24 mouse cellular contexts compared by ENCODE assay signal in genomic region chr4:149075073-149075472, GRCm38 (mm10). TPM values are rescaled to one million over a fixed set of nuclear protein-coding genes. Genes with fewer than 3 reads are reported as not detected.
DNase-seq lines count a peak whose midpoint lies in the region; ATAC-seq lines count a peak whose summit lies in the region.
"Had no signal": no experiment of that assay in that cellular context is flagged by ENCODE, and none has a peak within 500 bp of the region (broad histone marks: within the 10 kb centered on the region; RNA-seq: fewer than 3 reads in every experiment).

No protein-coding gene starts in this region.

- ATAC-seq in embryonic facial prominence, embryonic 15.5 days (ENCODE audit: insufficient number of reproducible peaks, low FRiP score, low TSS enrichment, low read depth), result no peak
- peak; percentile 18; the same call in 1 of the 2 replicates for ATAC-seq in stomach, embryonic 16.5 days (ENCODE audit: insufficient read depth, low FRiP score)

- intact Hi-C loops in left cerebral cortex, postnatal 10 days (cut with DNase I), result no loop called here

- H3K4me1 ChIP-seq in embryonic facial prominence, embryonic 15.5 days, result peaks cover 27% of the 10 kb centered on the region
- peaks cover 38% of the 10 kb centered on the region for H3K4me1 ChIP-seq in embryonic facial prominence, embryonic 10.5 days
- H3K4me1 ChIP-seq in stomach, embryonic 16.5 days (ENCODE audit: control insufficient read depth, insufficient read depth, low read length), result peaks cover 11% of the 10 kb centered on the region; the same call in 1 of the 2 replicates

- H3K27ac ChIP-seq in embryonic facial prominence, embryonic 15.5 days (replicated peaks), result peak overlapping the region; percentile 51
- H3K27ac ChIP-seq in embryonic facial prominence, embryonic 10.5 days (replicated peaks), result no peak overlapping the region
- H3K27ac ChIP-seq in stomach, embryonic 16.5 days (ENCODE audit: low read length), result peak overlapping the region; percentile 85
- H3K27ac ChIP-seq: embryonic facial prominence, embryonic 12.5 days; forebrain, embryonic 12.5 days; gastrocnemius, adult 2 months; intestine, embryonic 15.5 days; limb, embryonic 12.5 days; liver, embryonic 12.5 days; macrophage had no signal

- no peak overlapping the region for H3K9ac ChIP-seq in embryonic facial prominence, embryonic 15.5 days
- peak overlapping the region; percentile 26; the same call in 1 of the 2 replicates for H3K9ac ChIP-seq in stomach, embryonic 16.5 days (ENCODE audit: low read length)
- H3K9ac ChIP-seq: embryonic facial prominence, embryonic 12.5 days; forebrain, embryonic 12.5 days; intestine, embryonic 15.5 days; limb, embryonic 12.5 days; liver, embryonic 12.5 days had no signal

- no peak overlapping the region for H3K4me3 ChIP-seq in embryonic facial prominence, embryonic 15.5 days (replicated peaks)
- no peak overlapping the region for H3K4me3 ChIP-seq in embryonic facial prominence, embryonic 10.5 days
- H3K4me3 ChIP-seq in stomach, embryonic 16.5 days (replicated peaks; ENCODE audit: low read length), result no peak overlapping the region
- H3K4me3 ChIP-seq: embryonic facial prominence, embryonic 12.5 days; erythroblast, embryonic 14.5 days; forebrain, embryonic 12.5 days; gastrocnemius, adult 2 months; intestine, embryonic 15.5 days; limb, embryonic 12.5 days; liver, embryonic 12.5 days; midbrain, embryonic 10.5 days; myocyte had no signal

- H3K4me2 ChIP-seq in embryonic facial prominence, embryonic 15.5 days (replicated peaks), result no peak overlapping the region
- no peak overlapping the region for H3K4me2 ChIP-seq in stomach, embryonic 16.5 days (ENCODE audit: low read depth, low read length)
- H3K4me2 ChIP-seq: embryonic facial prominence, embryonic 12.5 days; forebrain, embryonic 12.5 days; intestine, embryonic 15.5 days; limb, embryonic 12.5 days; liver, embryonic 12.5 days had no signal

- 0 out of 2 replicates have a peak, but pooled peaks cover 6% of the 10 kb centered on the region for H3K36me3 ChIP-seq in embryonic facial prominence, embryonic 15.5 days
- peaks cover 42% of the 10 kb centered on the region for H3K36me3 ChIP-seq in embryonic facial prominence, embryonic 10.5 days (replicated peaks)
- H3K36me3 ChIP-seq in stomach, embryonic 16.5 days (ENCODE audit: control insufficient read depth, insufficient read depth, low read length), result no peaks in the 10 kb centered on the region; the same call in 1 of the 2 replicates

- 86% methylated on average over 13 of the region's 13 CpGs for WGBS in embryonic facial prominence, embryonic 15.5 days
- 94% methylated on average over 13 of the region's 13 CpGs for WGBS in embryonic facial prominence, embryonic 10.5 days
- 81% methylated on average over 13 of the region's 13 CpGs for WGBS in stomach, embryonic 16.5 days

- H3K27me3 ChIP-seq in embryonic facial prominence, embryonic 15.5 days, result no peaks in the 10 kb centered on the region
- H3K27me3 ChIP-seq in embryonic facial prominence, embryonic 10.5 days (replicated peaks; ENCODE audit: low read depth, poor library complexity, severe bottlenecking), result no peaks in the 10 kb centered on the region
- no peaks in the 10 kb centered on the region for H3K27me3 ChIP-seq in stomach, embryonic 16.5 days (ENCODE audit: control insufficient read depth, insufficient read depth, low read length)
- H3K27me3 ChIP-seq: embryonic facial prominence, embryonic 12.5 days; forebrain, embryonic 12.5 days; intestine, embryonic 15.5 days; limb, embryonic 12.5 days; liver, embryonic 12.5 days had no signal

- DNase-seq in embryonic facial prominence, embryonic 10.5 days (ENCODE audit: low spot score), result no peak
- DNase-seq in lung, adult 18-20 months, result peak; percentile 57 to 64
- DNase-seq in lung, postnatal 25 days (ENCODE audit: low spot score), result no peak
- DNase-seq in urinary bladder, adult 18-20 months (ENCODE audit: low spot score in 2 of 2), result peak; percentile 45 to 55
- no peak for DNase-seq in urinary bladder, adult 2 months (ENCODE audit: low spot score)
- DNase-seq in left cerebral cortex, postnatal 10 days (ENCODE audit: extremely low spot score in 1 of 2, low spot score in 2 of 2), result no peak
- DNase-seq: adrenal gland, adult 8-10 months; cerebellum, adult 18-20 months; gastrocnemius, adult 2 months; heart, postnatal 10 days; kidney, adult 9 months; kidney, postnatal 14 days; right cerebral cortex, postnatal 14 days had no signal

- no peaks in the 10 kb centered on the region for H3K9me3 ChIP-seq in embryonic facial prominence, embryonic 15.5 days (replicated peaks)
- H3K9me3 ChIP-seq in embryonic facial prominence, embryonic 10.5 days, result no peaks in the 10 kb centered on the region
- H3K9me3 ChIP-seq in stomach, embryonic 16.5 days (replicated peaks; ENCODE audit: control insufficient read depth, low read length), result no peaks in the 10 kb centered on the region
- H3K9me3 ChIP-seq: embryonic facial prominence, embryonic 12.5 days; forebrain, embryonic 12.5 days; intestine, embryonic 15.5 days; limb, embryonic 12.5 days; liver, embryonic 12.5 days; midbrain, embryonic 10.5 days had no signal

RNA-seq across cellular contexts. Expression of gene Pex14, which starts 24.6 kb away (rescaled TPM):
- polyA plus RNA-seq in embryonic facial prominence, embryonic 15.5 days (2015; fragmentation: Nextera tagmentation; extraction: Ambion mirVana), result 47.9 and 49.4 TPM in 2 replicates
- 59.0 and 60.7 TPM in 2 replicates for polyA plus RNA-seq in embryonic facial prominence, embryonic 10.5 days (2016; fragmentation: Nextera tagmentation; extraction: Ambion mirVana)
- polyA plus RNA-seq in urinary bladder, adult 2 months (2012; rRNA removed), result 31.1 and 31.8 TPM in 2 replicates
- 49.8 and 51.2 TPM in 2 replicates for polyA plus RNA-seq in stomach, embryonic 16.5 days (2015; fragmentation: Nextera tagmentation; extraction: Ambion mirVana)
- 10 to 100 TPM; 34.8 to 36.9 TPM for total RNA-seq in left cerebral cortex, postnatal 10 days (2021)

RNA-seq across cellular contexts. Expression of gene Dffa, which starts 28.9 kb away (rescaled TPM):
- polyA plus RNA-seq in embryonic facial prominence, embryonic 15.5 days (2015; fragmentation: Nextera tagmentation; extraction: Ambion mirVana), result 31.9 and 35.0 TPM in 2 replicates
- 34.2 and 36.9 TPM in 2 replicates for polyA plus RNA-seq in embryonic facial prominence, embryonic 10.5 days (2016; fragmentation: Nextera tagmentation; extraction: Ambion mirVana)
- polyA plus RNA-seq in urinary bladder, adult 2 months (2012; rRNA removed), result 28.6 and 32.9 TPM in 2 replicates
- 32.3 and 35.8 TPM in 2 replicates for polyA plus RNA-seq in stomach, embryonic 16.5 days (2015; fragmentation: Nextera tagmentation; extraction: Ambion mirVana)
- 10 to 100 TPM; 55.8 to 62.7 TPM for total RNA-seq in left cerebral cortex, postnatal 10 days (2021)

RNA-seq across cellular contexts. Expression of gene Cort, which starts 51.5 kb away (rescaled TPM):
- polyA plus RNA-seq in embryonic facial prominence, embryonic 15.5 days (2015; fragmentation: Nextera tagmentation; extraction: Ambion mirVana), result 0.35 TPM in 1 of 2 replicates, not detected in the other
- 0.54 TPM in 1 of 2 replicates, not detected in the other for polyA plus RNA-seq in embryonic facial prominence, embryonic 10.5 days (2016; fragmentation: Nextera tagmentation; extraction: Ambion mirVana)
- polyA plus RNA-seq in urinary bladder, adult 2 months (2012; rRNA removed), result not detected in 2 replicates
- not detected in 2 replicates for polyA plus RNA-seq in stomach, embryonic 16.5 days (2015; fragmentation: Nextera tagmentation; extraction: Ambion mirVana)
- 10 to 100 TPM; 11.6 to 13.4 TPM for total RNA-seq in left cerebral cortex, postnatal 10 days (2021)
- polyA plus RNA-seq: embryonic facial prominence, embryonic 12.5 days; intestine, embryonic 15.5 days; liver, embryonic 12.5 days; macrophage; myocyte had no signal

Comparison
In these comparisons a context has a peak if more than half of its experiments do, and no peak if none do; other contexts are left out.
1. DNase-seq: peak in lung, adult 18-20 months (2 of 2) and urinary bladder, adult 18-20 months (2 of 2); none in embryonic facial prominence, embryonic 10.5 days (single experiment), lung, postnatal 25 days (single experiment), urinary bladder, adult 2 months (single experiment) and left cerebral cortex, postnatal 10 days (0 of 2).